Mouse (Mus musculus) olfactory bulb, adult 2 months (tissue): ENCODE results near the gene Zfp64.

Source experiments
- CTCF ChIP-seq: fragments of 200-500 bp; IDR thresholded peaks from 2 replicates; pipeline ENCODE4 v1.5.1; 2012; ENCODE audit warnings: low read depth, mild to moderate bottlenecking, low read length, moderate library complexity; ENCODE audit not compliant: insufficient read depth
- POLR2A ChIP-seq: fragments of 200-500 bp; IDR thresholded peaks from 2 replicates; pipeline ENCODE4 v1.6.1; 2012; ENCODE audit warnings: mild to moderate bottlenecking, low read depth, low read length, moderate library complexity; ENCODE audit not compliant: insufficient read depth

GRCm38 (mm10) chr2:168961729-168962666 is 6.6 kb upstream of the Zfp64 start:
- TF ChIP-seq CTCF, result no peak
- no peak for TF ChIP-seq POLR2A
